Mouse (Mus musculus): ENCODE results near the gene Rbp7.
A peak's percentile ranks its signal among the peaks of the same experiment; 100 is the strongest.
"Not testable (repeated sequence)": the region's sequence is repeated elsewhere in the genome, so short reads cannot be mapped to it uniquely, and the experiment has no call there.

Rbp7 gene

DNA sequence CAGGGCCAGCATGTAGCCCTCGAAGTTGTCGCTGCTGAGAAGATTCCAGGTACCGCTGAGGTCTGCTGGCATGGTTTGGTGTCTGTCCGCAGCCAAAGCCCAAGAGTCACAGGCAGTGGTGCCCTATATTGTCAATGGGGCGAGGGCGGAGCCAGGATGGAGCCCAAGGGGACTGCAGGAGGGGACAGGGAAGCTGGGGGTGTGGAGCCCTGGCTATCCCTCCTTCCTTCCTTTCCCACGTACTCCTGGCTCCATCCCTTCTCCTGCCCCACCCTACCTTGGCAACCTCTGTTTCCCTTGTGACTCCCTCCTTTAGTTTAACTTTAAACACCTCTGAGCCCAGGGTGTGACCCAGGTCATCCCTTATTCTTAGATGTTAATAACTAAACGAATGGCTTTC, at the start of gene Rbp7:
TSS of gene Rbp7 (minus strand) at position 100 of the 400 bp plus-strand sequence.
- DNase-seq (ENCODE audit: extremely low read depth, low read depth, low spot score): no peak

DNA sequence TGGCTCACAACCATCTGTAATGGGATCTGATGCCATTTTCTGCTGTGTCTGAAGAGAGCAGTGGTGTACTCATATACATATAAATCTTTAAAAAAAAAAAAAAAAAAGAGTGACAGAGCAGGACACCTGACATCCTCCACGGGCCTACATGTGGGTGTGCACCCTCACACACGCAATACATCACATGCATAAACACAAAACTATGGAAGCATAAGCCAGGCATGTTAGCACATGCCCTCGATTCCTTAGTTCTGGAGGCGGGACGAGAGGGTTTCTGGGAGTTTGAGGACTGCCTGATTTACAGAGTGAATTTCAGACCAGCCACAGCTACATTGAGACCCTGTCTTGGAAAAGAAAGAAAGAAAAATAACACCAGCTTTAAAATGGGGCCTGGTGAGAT, 49.6 kb upstream of the Rbp7 start:
- DNase-seq (ENCODE audit: extremely low read depth, low read depth, low spot score): peak; percentile 67

DNA sequence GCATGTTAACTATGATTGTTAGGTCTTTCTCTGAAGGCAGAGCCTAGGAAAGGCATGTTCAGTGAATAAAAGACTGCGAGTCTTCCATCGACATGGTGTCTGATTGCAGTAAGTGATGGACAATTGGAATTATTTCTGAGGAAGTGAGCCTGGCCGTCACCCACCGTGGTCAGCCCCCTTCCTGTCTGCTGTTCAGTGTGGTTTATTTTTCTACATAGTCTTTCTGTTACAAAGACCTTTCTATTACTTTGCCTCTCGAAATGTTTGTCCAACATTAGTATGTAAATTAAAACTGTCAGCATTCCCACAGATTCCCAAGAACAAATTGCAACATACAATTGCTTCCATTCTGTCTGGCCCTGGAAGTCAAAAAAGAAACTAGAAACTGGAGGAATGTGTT, 45.0 kb upstream of the Rbp7 start:
- DNase-seq (ENCODE audit: extremely low read depth, low read depth, low spot score): no peak

DNA sequence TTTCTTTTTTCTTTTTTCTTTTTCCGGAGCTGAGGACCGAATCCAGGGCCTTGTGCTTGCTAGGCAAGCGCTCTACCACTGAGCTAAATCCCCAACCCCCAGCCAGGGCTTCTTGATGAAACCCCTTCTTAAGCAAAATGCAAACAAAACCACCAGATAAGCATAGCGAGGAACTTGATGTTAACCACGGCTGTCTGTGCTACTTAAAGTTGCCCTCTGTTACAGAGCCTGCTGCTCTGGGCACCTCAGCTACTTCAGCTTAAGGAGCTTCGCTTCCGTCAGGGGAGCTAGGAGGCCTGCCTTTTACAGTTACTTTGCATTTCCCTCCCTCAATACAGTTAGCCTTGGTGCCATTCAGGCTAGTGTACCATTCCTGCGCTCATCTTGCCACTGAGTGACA, 44.1 kb upstream of the Rbp7 start:
- DNase-seq (ENCODE audit: extremely low read depth, low read depth, low spot score): no peak

DNA sequence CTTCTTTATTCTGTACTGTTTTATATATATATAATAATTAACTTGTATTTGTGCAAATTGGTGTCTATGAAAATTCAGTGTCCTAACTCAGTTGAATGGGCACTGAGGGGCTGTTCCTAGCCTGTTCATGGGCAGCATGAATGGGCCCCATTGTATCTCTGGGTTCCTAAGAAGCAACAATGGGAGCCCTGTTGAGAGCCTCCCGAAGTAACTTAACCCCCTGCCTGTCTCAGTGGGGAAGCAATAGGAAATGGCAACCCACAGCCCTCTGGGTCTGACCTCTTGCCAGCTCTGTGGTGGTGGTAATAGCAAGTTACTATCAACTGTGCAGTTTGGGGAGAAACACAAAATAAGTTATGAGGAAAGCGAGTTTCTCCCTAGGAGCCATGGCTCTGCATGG, 41.8 kb upstream of the Rbp7 start:
- DNase-seq (ENCODE audit: extremely low read depth, low read depth, low spot score): no peak

DNA sequence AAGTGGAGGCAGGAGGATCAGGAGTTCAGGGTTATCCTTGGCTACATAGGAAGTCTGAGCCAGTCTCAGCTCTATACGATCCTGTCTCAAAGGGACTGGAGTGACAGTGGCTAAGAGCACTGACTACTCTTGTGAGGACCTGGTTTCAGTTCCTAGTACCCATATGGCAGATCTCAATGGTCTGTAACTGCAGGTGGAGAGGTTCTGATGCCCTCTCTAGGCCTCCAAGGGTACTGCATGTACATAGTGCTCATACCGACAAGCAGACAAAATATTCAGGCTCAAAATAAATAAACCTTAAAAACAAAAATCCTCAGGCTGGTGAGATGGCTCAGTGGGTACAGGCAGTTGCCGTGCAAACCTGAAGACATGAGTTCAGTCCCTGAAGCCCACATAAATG, 36.4 kb upstream of the Rbp7 start:
- DNase-seq (ENCODE audit: extremely low read depth, low read depth, low spot score): no peak

DNA sequence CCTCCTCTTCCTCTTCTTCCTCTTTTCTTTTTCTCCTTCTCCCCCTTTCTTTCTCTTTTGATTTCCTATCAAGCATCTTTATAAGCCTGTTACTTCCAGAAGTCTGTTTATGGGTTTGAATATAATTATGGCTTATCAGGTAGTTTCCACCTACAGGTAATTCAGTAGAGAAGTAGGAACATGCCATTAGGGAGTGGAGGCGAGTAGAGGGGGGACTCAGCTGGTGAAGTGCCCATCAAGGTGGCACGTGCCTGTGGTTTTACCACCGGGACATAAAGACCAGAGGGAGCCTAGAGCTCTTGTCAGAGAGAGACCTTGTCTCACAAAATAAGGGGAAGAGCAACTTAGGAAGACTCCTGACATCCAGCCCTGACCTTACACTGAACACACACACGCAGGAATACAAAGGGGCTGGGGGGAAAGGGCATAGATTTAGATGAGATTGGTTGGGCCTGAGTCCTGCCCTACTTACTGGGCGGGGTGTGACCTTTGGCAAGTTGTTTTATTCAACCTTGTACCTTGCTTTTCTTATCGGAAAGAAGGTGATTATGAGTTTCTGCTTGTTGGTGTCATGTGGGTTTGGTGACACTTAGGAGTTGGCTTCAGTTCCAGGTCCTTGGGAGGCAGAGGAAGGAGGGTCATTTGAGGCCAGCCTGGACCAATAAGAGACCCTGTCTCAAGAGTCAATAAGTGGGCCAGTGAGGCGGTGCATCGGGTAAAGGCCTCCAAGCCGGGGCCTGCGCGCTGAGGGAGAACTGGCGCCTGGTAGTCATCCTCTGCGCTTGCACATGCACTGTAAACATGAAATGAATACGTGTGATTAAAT, 34.9 kb upstream of the Rbp7 start:
- no peak for DNase-seq (ENCODE audit: extremely low read depth, low read depth, low spot score)

DNA sequence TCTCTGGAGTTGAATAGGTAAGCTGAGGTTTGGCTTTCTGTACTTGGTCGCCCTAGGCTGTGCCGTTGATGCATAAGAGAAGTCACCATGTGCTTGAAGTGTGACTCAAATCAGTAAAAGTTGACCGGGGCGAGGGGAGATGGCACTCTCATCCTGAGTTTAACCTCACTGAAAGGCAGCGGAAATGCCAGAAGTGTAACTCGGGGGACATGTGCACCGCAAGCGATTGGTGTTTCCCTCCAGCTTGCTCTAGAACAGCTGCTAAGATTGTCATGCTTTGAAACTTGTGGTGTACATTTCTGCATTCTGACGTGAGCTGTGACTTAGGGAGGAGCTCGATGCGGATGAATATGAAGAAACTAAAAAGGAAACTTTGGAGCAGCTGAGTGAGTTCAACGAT, 33.0 kb upstream of the Rbp7 start:
- no peak for DNase-seq (ENCODE audit: extremely low read depth, low read depth, low spot score)

DNA sequence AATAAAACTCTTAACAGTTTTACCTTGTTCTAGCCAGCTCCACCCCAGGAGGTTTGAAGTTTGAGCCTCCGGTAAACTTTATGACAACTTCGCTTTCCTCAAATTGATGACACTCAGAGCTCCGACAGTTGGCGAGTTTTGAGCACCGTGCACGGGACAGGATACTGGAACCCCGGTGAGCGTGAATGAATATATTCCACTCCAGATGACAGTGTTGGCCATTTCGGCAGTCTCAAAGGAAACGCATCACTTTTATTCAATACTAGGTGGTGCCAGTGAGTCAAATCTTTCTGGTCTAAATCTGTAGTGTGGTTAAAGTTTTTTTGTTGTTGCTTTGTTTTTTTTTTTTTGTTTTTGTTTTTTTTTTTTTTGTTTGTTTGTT, 31.0 kb upstream of the Rbp7 start:
- DNase-seq (ENCODE audit: extremely low read depth, low read depth, low spot score): no peak

DNA sequence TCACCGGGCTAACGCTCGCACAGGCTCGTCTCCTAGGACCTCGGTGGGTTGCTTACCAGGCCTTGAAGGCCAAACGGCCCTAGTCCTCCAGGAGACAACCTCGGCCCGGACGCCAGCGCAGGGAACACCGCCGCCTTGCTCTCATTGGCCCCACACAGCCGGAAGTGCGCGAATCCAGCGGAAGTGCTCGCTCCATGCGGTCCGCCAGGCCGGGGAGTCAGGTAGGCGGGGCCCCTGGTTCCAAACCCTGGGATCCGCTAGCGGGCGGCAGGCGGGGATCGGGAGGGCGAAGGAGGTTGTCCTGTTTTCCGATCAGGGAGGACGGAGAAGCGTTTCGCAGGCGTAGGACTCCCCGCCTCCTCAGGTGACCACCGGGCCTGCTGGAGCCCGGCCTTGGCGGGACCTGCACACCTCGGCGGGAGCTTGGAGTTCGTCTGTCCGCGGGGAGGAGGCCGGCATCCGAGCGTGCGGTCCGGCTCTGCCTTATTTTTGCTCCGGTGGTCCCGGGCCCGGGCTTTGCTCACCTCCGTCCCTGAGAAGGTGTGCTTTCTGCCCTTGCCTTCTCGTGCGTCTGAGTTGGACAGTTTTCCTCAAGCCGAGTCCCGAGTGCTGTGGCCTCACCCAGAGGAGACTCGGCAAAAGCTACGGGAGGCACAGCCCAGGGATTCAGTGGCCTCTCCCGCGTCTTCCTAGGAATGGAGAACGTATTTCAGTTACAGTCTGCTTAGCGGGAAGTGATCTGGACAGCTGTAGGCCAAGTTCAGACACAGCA, 30.5 kb upstream of the Rbp7 start, which contains the start of the genes Nmnat1 and Lzic:
TSS of gene Nmnat1 (minus strand) at position 150 of the 772 bp plus-strand sequence.
TSS of gene Lzic (plus strand) at position 177 of the 772 bp plus-strand sequence.
- peak; percentile 33 for DNase-seq (ENCODE audit: extremely low read depth, low read depth, low spot score)

DNA sequence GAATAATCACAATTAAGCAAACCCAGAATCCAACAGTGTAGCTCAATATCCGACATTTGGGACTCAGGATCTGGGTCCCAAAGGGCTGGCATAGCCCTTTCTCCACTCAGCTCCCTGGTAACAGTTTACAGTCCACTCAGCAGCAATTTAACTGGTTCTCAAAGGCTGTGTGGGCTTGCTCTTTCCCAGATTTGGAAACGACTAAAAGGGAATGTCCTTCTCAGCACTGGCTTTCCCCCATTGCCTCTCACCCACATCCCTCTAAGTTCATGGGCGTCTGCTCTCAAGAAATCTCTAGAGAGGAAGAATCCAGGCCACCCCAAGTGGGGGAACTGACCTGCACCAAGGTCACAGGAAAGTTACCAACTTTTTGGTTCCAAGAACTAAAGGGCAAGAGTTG, 29.8 kb upstream of the Rbp7 start:
- no peak for DNase-seq (ENCODE audit: extremely low read depth, low read depth, low spot score)

DNA sequence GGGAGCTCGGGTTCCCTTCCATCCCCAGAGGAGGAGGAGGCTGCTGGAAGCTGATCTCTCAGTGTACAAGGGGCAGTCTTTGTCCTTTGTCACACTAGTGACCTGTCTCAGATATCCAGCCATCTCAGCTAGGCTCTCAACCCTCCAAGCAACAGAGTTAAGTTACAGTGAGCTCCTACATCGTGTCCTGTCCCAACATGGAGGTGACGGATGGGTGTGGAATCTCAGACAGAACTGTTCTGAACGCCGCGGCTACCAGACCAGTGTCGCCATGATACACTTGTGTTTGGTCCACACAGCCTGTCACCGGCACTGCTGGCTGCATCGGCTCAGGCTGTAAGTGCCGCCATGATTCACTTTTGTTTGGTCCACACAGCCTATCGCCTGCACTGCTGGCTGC, 22.3 kb upstream of the Rbp7 start, which contains the start of gene Tmem274:
TSS of gene Tmem274 (plus strand) at position 301 of the 400 bp plus-strand sequence.
- DNase-seq (ENCODE audit: extremely low read depth, low read depth, low spot score): no peak

DNA sequence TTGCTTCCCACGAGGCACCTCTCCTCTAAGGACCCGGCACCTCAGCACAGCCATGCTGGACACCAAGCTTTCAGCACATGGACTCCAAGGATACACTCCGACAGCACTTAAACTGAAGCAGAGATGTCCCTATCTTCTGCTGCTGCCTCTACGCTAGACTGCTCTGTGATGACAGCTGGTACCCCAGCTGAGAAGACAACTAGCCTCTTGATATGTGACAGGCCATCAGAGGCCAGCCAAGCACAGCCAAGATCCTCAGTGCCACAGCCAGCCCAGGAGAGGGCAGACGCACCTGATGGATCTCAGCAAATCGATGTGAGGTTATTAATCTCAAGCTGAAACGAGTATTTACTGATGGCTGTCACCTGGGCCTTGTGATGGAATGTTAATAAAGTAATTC, 20.3 kb upstream of the Rbp7 start:
- DNase-seq (ENCODE audit: extremely low read depth, low read depth, low spot score): no peak

DNA sequence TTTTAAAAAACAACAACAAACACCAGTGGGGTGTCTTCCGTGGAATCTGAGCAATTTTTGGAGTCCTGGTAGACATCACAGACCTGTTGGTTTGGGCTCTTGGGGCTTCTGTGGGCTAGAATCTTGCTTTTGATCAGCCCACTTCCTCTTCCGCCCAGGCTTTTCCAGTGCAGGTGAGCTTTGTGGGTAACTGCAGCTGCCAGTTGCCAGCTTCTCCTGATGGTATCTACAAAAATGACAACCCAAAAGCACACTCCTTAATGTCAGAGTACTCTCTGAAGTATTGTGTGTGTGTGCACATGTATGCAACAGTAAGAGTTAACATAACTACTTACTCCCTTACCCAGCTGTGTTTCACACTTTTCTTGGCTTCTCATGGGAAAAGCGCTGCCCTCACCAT, 14.8 kb upstream of the Rbp7 start:
- DNase-seq (ENCODE audit: extremely low read depth, low read depth, low spot score): no peak

DNA sequence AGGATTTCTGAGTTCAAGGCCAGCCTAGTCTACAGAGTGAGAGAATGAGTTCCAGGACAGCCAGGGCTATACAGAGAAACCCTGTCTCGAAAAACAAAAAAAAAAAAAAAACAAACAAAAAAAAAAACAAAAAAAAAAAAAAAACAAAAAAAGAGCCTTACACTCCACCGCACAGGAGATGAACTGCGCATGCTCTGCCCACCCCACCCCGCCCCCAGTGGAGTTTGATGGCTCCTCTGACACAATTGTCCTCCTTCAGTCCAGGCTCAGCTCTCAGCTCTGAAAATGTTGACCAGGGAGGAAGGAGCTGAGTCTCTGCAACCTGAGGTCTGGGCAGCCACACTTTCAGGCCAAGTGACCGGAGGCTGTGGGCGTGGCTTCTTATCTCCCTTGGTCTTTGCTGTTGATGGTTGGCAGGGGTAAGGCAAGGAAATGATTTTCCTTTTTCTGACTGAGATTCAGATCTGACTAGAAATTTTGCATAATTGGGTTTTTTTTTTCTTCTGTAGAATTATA, 8.7 kb upstream of the Rbp7 start:
- DNase-seq (ENCODE audit: extremely low read depth, low read depth, low spot score): no peak

DNA sequence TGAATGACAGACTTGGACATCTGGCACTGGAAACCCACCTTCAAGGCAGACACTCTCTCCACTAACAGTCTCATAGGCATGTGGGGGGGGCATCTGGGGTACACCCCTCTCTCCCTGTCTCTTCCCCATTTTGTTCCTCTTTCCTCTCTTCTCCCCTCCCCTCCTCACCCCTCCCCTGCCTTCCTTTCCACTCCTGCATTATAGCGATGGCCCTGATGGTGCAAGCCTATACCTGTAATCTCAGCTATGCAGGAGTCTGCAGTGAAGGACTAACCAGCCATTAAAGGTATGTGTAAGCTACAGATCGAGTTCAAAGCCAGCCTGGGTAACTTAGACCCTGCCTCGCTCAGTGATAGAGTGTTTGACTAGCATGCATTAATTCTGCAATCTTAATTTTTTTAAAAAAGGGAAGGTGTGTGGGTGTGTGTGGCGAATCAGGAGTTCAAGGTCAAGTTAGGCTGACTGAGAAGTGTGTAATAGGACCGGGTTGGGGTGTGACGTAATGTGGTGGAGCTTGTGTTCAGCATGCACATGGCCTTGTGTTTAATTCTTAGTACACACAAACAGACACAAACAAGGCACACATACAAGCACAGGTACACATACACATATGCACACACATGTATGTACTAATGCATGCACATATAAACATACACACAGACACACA, 7.7 kb upstream of the Rbp7 start:
- DNase-seq (ENCODE audit: extremely low read depth, low read depth, low spot score): no peak

DNA sequence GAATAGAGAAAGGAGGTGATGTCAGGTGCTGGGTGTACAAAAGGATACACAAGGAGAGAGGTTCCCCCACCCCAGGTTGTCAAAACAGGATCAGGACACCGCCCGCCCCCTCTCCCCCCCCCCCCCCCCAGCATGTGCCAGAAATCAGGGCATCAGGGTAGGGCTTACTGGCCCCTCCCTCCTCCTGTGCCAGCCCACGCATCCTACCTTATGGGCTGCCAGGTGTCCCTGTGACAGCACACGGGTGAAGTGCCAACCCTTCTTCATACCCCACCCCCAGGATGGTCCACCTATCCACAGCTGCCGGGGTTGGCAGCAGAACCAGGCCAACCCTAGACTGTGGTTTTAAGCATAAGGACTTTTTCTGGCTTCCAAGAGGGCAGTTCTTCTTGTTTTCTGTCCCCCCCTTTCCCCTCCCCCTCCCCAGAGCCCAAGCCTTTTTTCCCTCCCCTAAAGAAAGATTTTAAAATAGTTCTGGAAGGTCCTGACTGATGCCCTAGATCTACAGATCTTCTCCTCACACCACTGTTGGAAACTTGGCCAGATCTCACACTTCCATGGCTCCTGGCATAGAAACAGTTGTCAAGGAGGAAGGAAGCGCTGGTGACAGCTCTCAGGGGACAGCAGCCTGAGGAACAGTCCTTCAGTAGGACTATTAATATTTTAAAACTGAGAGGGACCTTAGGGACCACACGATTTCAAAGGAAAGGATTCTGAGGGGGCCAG, 7.0 kb upstream of the Rbp7 start:
- no peak for DNase-seq (ENCODE audit: extremely low read depth, low read depth, low spot score)

DNA sequence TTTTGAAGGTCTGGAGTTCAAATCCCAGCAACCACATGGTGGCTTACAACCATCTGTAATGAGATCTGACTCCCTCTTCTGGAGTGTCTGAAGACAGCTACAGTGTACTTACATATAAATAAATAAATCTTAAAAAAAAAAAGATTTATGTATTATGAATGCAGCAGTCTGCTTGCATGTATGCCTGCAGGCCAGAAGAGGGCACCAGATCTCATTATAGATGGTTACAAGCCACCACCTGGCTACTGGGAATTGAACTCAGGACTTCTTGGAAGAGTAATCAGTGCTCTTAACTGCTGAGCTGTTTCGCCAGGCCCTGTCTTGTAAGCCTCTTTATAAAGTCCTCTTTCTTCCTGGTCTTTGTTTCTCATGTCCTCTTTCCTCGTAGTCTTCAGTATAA, 5.7 kb upstream of the Rbp7 start:
- DNase-seq (ENCODE audit: extremely low read depth, low read depth, low spot score): not testable (repeated sequence)

DNA sequence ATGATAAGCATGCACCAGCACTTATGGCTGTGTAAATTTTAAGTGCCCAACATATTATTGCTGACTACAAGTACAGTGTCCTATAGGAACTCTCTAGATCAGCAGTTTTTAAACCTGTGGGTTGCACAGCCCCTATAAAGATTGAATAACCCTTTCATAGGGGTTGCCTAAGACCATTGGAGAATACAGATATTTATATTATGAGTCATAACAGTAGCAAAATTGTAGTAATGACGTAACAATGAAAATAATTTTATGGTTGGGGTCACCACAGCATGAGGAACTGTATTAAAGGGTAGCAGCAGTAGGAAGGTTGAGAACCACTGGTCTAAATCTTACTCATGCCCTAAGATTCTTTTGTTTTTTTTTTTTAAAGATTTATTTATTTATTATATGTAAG, 4.6 kb upstream of the Rbp7 start:
- no peak for DNase-seq (ENCODE audit: extremely low read depth, low read depth, low spot score)

DNA sequence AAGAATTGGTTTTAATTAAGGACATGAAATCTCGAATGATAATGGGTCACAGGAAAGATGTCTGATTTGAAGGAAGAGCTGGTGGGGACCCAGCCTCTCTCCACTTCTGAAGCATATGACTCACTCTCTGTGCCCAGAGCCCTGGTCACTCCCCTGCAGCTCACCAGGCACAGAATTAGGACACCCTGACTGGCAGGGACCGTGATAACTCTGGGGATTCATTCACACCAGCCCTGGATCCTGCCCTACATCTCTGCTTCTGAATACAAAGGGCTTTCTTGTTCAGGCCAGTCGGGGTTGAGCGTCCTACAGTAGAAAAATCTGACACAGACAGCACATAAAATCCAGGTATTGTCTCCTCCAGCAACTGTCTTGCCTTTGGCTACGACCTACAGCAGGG, 3.7 kb upstream of the Rbp7 start:
- DNase-seq (ENCODE audit: extremely low read depth, low read depth, low spot score): no peak

All from fat pad, adult 2 months (tissue).